Mouse (Mus musculus) heart, postnatal 4 days (tissue): ENCODE data around the gene Tesc. TPM values are rescaled to one million over a fixed set of nuclear protein-coding genes. Genes with fewer than 3 reads are reported as not detected.

Source experiments
- DNase-seq: peaks from one replicate; pipeline ENCODE4 v3.0.0; 2021
- total RNA-seq, 2 experiments: library from RNA; stranded (reverse); gene quantifications; 2 replicates each; pipeline ENCODE4 v1.2.3; 2021

Gene Tesc
- total RNA-seq, 2 experiments from 2014 or later, result 57.1 to 58.8 TPM

GRCm38 (mm10) chr5:118076721-118077592 is 49.4 kb downstream of the Tesc start:
- peak; percentile 44 for DNase-seq

GRCm38 (mm10) chr5:118078550-118078949 is 51.0 kb downstream of the Tesc start:
- DNase-seq, result no peak

GRCm38 (mm10) chr5:118079354-118079753 is 51.8 kb downstream of the Tesc start:
- DNase-seq, result no peak

GRCm38 (mm10) chr5:118079839-118080250 is 52.3 kb downstream of the Tesc start:
- DNase-seq, result no peak

GRCm38 (mm10) chr5:118081374-118081949 is 53.9 kb downstream of the Tesc start:
- no peak for DNase-seq

GRCm38 (mm10) chr5:118081996-118082395 is 54.5 kb downstream of the Tesc start:
- no peak for DNase-seq

- no peak for DNase-seq
These were observed 55.6 kb downstream of the Tesc start for GRCm38 (mm10) chr5:118083060-118083638.

GRCm38 (mm10) chr5:118084171-118084727 is 56.7 kb downstream of the Tesc start:
- no peak for DNase-seq

GRCm38 (mm10) chr5:118085313-118085712 is 57.8 kb downstream of the Tesc start:
- DNase-seq, result no peak

- DNase-seq, result no peak
These were observed 59.4 kb downstream of the Tesc start for GRCm38 (mm10) chr5:118086956-118087355.

GRCm38 (mm10) chr5:118089102-118089501 is 61.6 kb downstream of the Tesc start:
- peak; percentile 52 for DNase-seq

GRCm38 (mm10) chr5:118090101-118090500 is 62.6 kb downstream of the Tesc start:
- DNase-seq, result no peak

GRCm38 (mm10) chr5:118090837-118091236 is 63.3 kb downstream of the Tesc start:
- DNase-seq, result peak; percentile 56

- DNase-seq, result no peak
These were observed 65.9 kb downstream of the Tesc start for GRCm38 (mm10) chr5:118093321-118094035.

GRCm38 (mm10) chr5:118095433-118095832 is 67.9 kb downstream of the Tesc start:
- no peak for DNase-seq

- no peak for DNase-seq
These were observed 68.3 kb downstream of the Tesc start for GRCm38 (mm10) chr5:118095849-118096248.

GRCm38 (mm10) chr5:118096317-118096716 is 68.8 kb downstream of the Tesc start:
- no peak for DNase-seq

GRCm38 (mm10) chr5:118099069-118099869 is 71.7 kb downstream of the Tesc start:
- no peak for DNase-seq

- DNase-seq, result no peak
These were observed 72.4 kb downstream of the Tesc start for GRCm38 (mm10) chr5:118099870-118100478.

GRCm38 (mm10) chr5:118105536-118105935 is 78.0 kb downstream of the Tesc start:
- DNase-seq, result no peak

GRCm38 (mm10) chr5:118106667-118107066 is 79.1 kb downstream of the Tesc start:
- DNase-seq, result no peak
